Mouse (Mus musculus): ENCODE measurements around the gene Nkx2-1. TPM values are rescaled to one million over a fixed set of nuclear protein-coding genes. Genes with fewer than 3 reads are reported as not detected.

Nkx2-1 gene
- polyA plus RNA-seq, 1 experiment: 0.23 TPM

- DNase-seq: no peak
- Histone ChIP-seq H3K36me3 (ENCODE audit: control insufficient read depth, insufficient read depth, low read length) (no peaks in the 10 kb centered on the region), H3K27ac (ENCODE audit: control insufficient read depth, insufficient read depth, low read length) (no peak overlapping the region), H3K4me1 (replicated peaks; ENCODE audit: control insufficient read depth, insufficient read depth, low read length) (no peaks in the 10 kb centered on the region), H3K27me3 (ENCODE audit: control insufficient read depth, insufficient read depth, low read length) (no peaks in the 10 kb centered on the region), H3K4me3 (ENCODE audit: control insufficient read depth, insufficient read depth, low read length) (no peak overlapping the region)
- WGBS: 92% methylated on average over 10 of the region's 10 CpGs
- TF ChIP-seq CTCF (IDR thresholded peaks at IDR 0.05; ENCODE audit: borderline replicate concordance, control insufficient read depth, extremely low read depth, insufficient read depth, low read length, poor library complexity) (no peak), POLR2A (IDR thresholded peaks at IDR 0.05; ENCODE audit: control insufficient read depth, extremely low read depth, insufficient read depth, low read length, poor library complexity) (no peak)
Measured at GRCm38 (mm10) chr12:56482606-56483005, 54.1 kb downstream of the Nkx2-1 start.

Other genes with a start within 250 kb of the Nkx2-1 start
- gene Mbip, start 191.0 kb downstream of the Nkx2-1 start, polyA plus RNA-seq (2012; rRNA removed): 18.0 and 18.4 TPM in 2 replicates
- 0.15 TPM in 1 of 2 replicates, not detected in the other for gene Nkx2-9, start 76.4 kb upstream of the Nkx2-1 start, polyA plus RNA-seq (2012; rRNA removed)
- gene Pax9, start 154.9 kb upstream of the Nkx2-1 start, polyA plus RNA-seq (2012; rRNA removed): 13.8 and 15.2 TPM in 2 replicates

Measured in thymus, adult 2 months (tissue).